Mouse (Mus musculus): ENCODE results near the gene Rps8. TPM values are rescaled to one million over a fixed set of nuclear protein-coding genes. Genes with fewer than 3 reads are reported as not detected.
"Not testable (repeated sequence)": the region's sequence is repeated elsewhere in the genome, so short reads cannot be mapped to it uniquely, and the experiment has no call there.

Gene Rps8
- polyA plus RNA-seq, 1 experiment from 2014 or later: 1,522 TPM

GRCm38 (mm10) chr4:117182759-117183096 lies 26.7 kb upstream of the Rps8 start:
- not testable (repeated sequence) for H3K9me3 ChIP-seq (ENCODE audit: control insufficient read depth, low read length); H3K27ac ChIP-seq (ENCODE audit: low read depth); H3K27me3 ChIP-seq (replicated peaks; ENCODE audit: control insufficient read depth, insufficient read depth, low read length); DNase-seq (ENCODE audit: low spot score)
- 13% methylated on average over 9 of the region's 9 CpGs for WGBS
- Histone ChIP-seq H3K4me1 (replicated peaks; ENCODE audit: control insufficient read depth, insufficient read depth, low read length) (peaks cover 13% of the 10 kb centered on the region), H3K36me3 (ENCODE audit: control insufficient read depth, insufficient read depth, low read length) (peaks cover 23% of the 10 kb centered on the region), H3K4me2 (ENCODE audit: low read length) (peak overlapping the region; percentile 75), H3K9ac (ENCODE audit: low read length) (peak overlapping the region; percentile 53), H3K4me3 (ENCODE audit: low read depth, low read length) (peak overlapping the region; percentile 86)
- ATAC-seq (replicated peaks; ENCODE audit: low FRiP score, low TSS enrichment, low read depth): peak; percentile 47

- DNase-seq (ENCODE audit: low spot score) (peak; percentile 99), ATAC-seq (replicated peaks; ENCODE audit: low FRiP score, low TSS enrichment, low read depth) (peak; percentile 91)
- Histone ChIP-seq H3K4me1 (replicated peaks; ENCODE audit: control insufficient read depth, insufficient read depth, low read length) (peaks cover 13% of the 10 kb centered on the region), H3K27ac (ENCODE audit: low read depth) (peak within 1 kb of the TSS; percentile 70; the same call in 1 of the 2 replicates), H3K4me3 (ENCODE audit: low read depth, low read length) (peak within 1 kb of the TSS; percentile 86), H3K36me3 (ENCODE audit: control insufficient read depth, insufficient read depth, low read length) (peaks cover 29% of the 10 kb centered on the region), H3K27me3 (replicated peaks; ENCODE audit: control insufficient read depth, insufficient read depth, low read length) (no peaks in the 10 kb centered on the region), H3K9me3 (ENCODE audit: control insufficient read depth, low read length) (no peaks in the 10 kb centered on the region), H3K4me2 (ENCODE audit: low read length) (peak within 1 kb of the TSS; percentile 75), H3K9ac (ENCODE audit: low read length) (peak within 1 kb of the TSS; percentile 59)
- 1% methylated on average over 42 of the region's 42 CpGs for WGBS
These were observed 26.1 kb upstream of the Rps8 start, which contains the start of gene Kif2c for GRCm38 (mm10) chr4:117181863-117182758. Kif2c (minus strand) TSS chr4:117182639.

- peaks cover 100% of the 10 kb centered on the region for H3K36me3 ChIP-seq (ENCODE audit: control insufficient read depth, insufficient read depth, low read length)
- WGBS: 83% methylated on average over 5 of the region's 5 CpGs
These were observed 13.9 kb upstream of the Rps8 start for GRCm38 (mm10) chr4:117169936-117170335.

GRCm38 (mm10) chr4:117161183-117161582 lies 5.1 kb upstream of the Rps8 start:
- no peak for ATAC-seq (replicated peaks; ENCODE audit: low FRiP score, low TSS enrichment, low read depth)
- Histone ChIP-seq H3K9me3 (ENCODE audit: control insufficient read depth, low read length) (no peaks in the 10 kb centered on the region), H3K27ac (ENCODE audit: low read depth) (no peak overlapping the region), H3K27me3 (replicated peaks; ENCODE audit: control insufficient read depth, insufficient read depth, low read length) (no peaks in the 10 kb centered on the region), H3K4me1 (replicated peaks; ENCODE audit: control insufficient read depth, insufficient read depth, low read length) (no peaks in the 10 kb centered on the region), H3K9ac (ENCODE audit: low read length) (no peak overlapping the region), H3K4me2 (ENCODE audit: low read length) (no peak overlapping the region), H3K4me3 (ENCODE audit: low read depth, low read length) (no peak overlapping the region), H3K36me3 (ENCODE audit: control insufficient read depth, insufficient read depth, low read length) (peaks cover 70% of the 10 kb centered on the region)
- 66% methylated on average over 4 of the region's 4 CpGs for WGBS
- no peak for DNase-seq (ENCODE audit: low spot score)

More at GRCm38 (mm10) chr4:117169936-117170335, 13.9 kb upstream of the Rps8 start:
- no peak overlapping the region for H3K9ac ChIP-seq (ENCODE audit: low read length)
- H3K9me3 ChIP-seq (ENCODE audit: control insufficient read depth, low read length): no peaks in the 10 kb centered on the region
- no peaks in the 10 kb centered on the region for H3K4me1 ChIP-seq (replicated peaks; ENCODE audit: control insufficient read depth, insufficient read depth, low read length)
- H3K27me3 ChIP-seq (replicated peaks; ENCODE audit: control insufficient read depth, insufficient read depth, low read length): no peaks in the 10 kb centered on the region
- no peak overlapping the region for H3K4me3 ChIP-seq (ENCODE audit: low read depth, low read length)
- no peak for ATAC-seq (replicated peaks; ENCODE audit: low FRiP score, low TSS enrichment, low read depth)
- DNase-seq (ENCODE audit: low spot score): no peak
- H3K4me2 ChIP-seq (ENCODE audit: low read length): no peak overlapping the region
- no peak overlapping the region for H3K27ac ChIP-seq (ENCODE audit: low read depth)

GRCm38 (mm10) chr4:117159666-117160065 lies 3.6 kb upstream of the Rps8 start:
- Histone ChIP-seq H3K27me3 (replicated peaks; ENCODE audit: control insufficient read depth, insufficient read depth, low read length) (no peaks in the 10 kb centered on the region), H3K4me1 (replicated peaks; ENCODE audit: control insufficient read depth, insufficient read depth, low read length) (no peaks in the 10 kb centered on the region), H3K9me3 (ENCODE audit: control insufficient read depth, low read length) (no peaks in the 10 kb centered on the region), H3K36me3 (ENCODE audit: control insufficient read depth, insufficient read depth, low read length) (peaks cover 58% of the 10 kb centered on the region), H3K27ac (ENCODE audit: low read depth) (no peak overlapping the region), H3K4me2 (ENCODE audit: low read length) (no peak overlapping the region), H3K9ac (ENCODE audit: low read length) (no peak overlapping the region), H3K4me3 (ENCODE audit: low read depth, low read length) (no peak overlapping the region)
- DNase-seq (ENCODE audit: low spot score) (no peak), ATAC-seq (replicated peaks; ENCODE audit: low FRiP score, low TSS enrichment, low read depth) (no peak)
- WGBS: 78% methylated on average over 10 of the region's 10 CpGs

GRCm38 (mm10) chr4:117156372-117156771 lies 329 bp upstream of the Rps8 start:
- Histone ChIP-seq H3K9me3 (ENCODE audit: control insufficient read depth, low read length) (no peaks in the 10 kb centered on the region), H3K4me2 (ENCODE audit: low read length) (peak overlapping the region; percentile 56), H3K27ac (ENCODE audit: low read depth) (peak overlapping the region; percentile 94; the same call in 1 of the 2 replicates), H3K27me3 (replicated peaks; ENCODE audit: control insufficient read depth, insufficient read depth, low read length) (no peaks in the 10 kb centered on the region), H3K9ac (ENCODE audit: low read length) (no peak overlapping the region), H3K36me3 (ENCODE audit: control insufficient read depth, insufficient read depth, low read length) (peaks cover 64% of the 10 kb centered on the region), H3K4me1 (replicated peaks; ENCODE audit: control insufficient read depth, insufficient read depth, low read length) (peaks cover 5% of the 10 kb centered on the region; the same call in 1 of the 2 replicates), H3K4me3 (ENCODE audit: low read depth, low read length) (peak overlapping the region; percentile 68)
- 26% methylated on average over 6 of the region's 6 CpGs for WGBS
- no peak for DNase-seq (ENCODE audit: low spot score)
- no peak for ATAC-seq (replicated peaks; ENCODE audit: low FRiP score, low TSS enrichment, low read depth)

GRCm38 (mm10) chr4:117155020-117155791 lies 837 bp downstream of the Rps8 start:
- Histone ChIP-seq H3K4me2 (ENCODE audit: low read length) (peak overlapping the region; percentile 56), H3K9ac (ENCODE audit: low read length) (peak overlapping the region; percentile 95), H3K9me3 (ENCODE audit: control insufficient read depth, low read length) (no peaks in the 10 kb centered on the region), H3K4me3 (ENCODE audit: low read depth, low read length) (peak overlapping the region; percentile 68), H3K27me3 (replicated peaks; ENCODE audit: control insufficient read depth, insufficient read depth, low read length) (no peaks in the 10 kb centered on the region), H3K36me3 (ENCODE audit: control insufficient read depth, insufficient read depth, low read length) (peaks cover 66% of the 10 kb centered on the region), H3K4me1 (replicated peaks; ENCODE audit: control insufficient read depth, insufficient read depth, low read length) (peaks cover 5% of the 10 kb centered on the region; the same call in 1 of the 2 replicates), H3K27ac (ENCODE audit: low read depth) (peak overlapping the region; percentile 94)
- ATAC-seq (replicated peaks; ENCODE audit: low FRiP score, low TSS enrichment, low read depth) (no peak), DNase-seq (ENCODE audit: low spot score) (no peak)
- 1% methylated on average over 44 of the region's 44 CpGs for WGBS

- 66% methylated on average over 5 of the region's 5 CpGs for WGBS
- Histone ChIP-seq H3K9ac (ENCODE audit: low read length) (0 out of 2 replicates have a peak overlapping the region, but pooled peaks have one; percentile 3), H3K4me1 (replicated peaks; ENCODE audit: control insufficient read depth, insufficient read depth, low read length) (peaks cover 5% of the 10 kb centered on the region; the same call in 1 of the 2 replicates), H3K27ac (ENCODE audit: low read depth) (no peak overlapping the region), H3K4me2 (ENCODE audit: low read length) (peak overlapping the region; percentile 56; the same call in 1 of the 2 replicates), H3K27me3 (replicated peaks; ENCODE audit: control insufficient read depth, insufficient read depth, low read length) (no peaks in the 10 kb centered on the region), H3K4me3 (ENCODE audit: low read depth, low read length) (no peak overlapping the region), H3K36me3 (ENCODE audit: control insufficient read depth, insufficient read depth, low read length) (peaks cover 59% of the 10 kb centered on the region), H3K9me3 (ENCODE audit: control insufficient read depth, low read length) (no peaks in the 10 kb centered on the region)
- ATAC-seq (replicated peaks; ENCODE audit: low FRiP score, low TSS enrichment, low read depth) (no peak), DNase-seq (ENCODE audit: low spot score) (no peak)
These were observed 3.3 kb downstream of the Rps8 start for GRCm38 (mm10) chr4:117152714-117153113.
